Mouse (Mus musculus): ENCODE results near the gene Usp32. TPM values are rescaled to one million over a fixed set of nuclear protein-coding genes. Genes with fewer than 3 reads are reported as not detected.

The Usp32 gene
- polyA plus RNA-seq, 1 experiment from 2014 or later = 4.2 TPM

DNA sequence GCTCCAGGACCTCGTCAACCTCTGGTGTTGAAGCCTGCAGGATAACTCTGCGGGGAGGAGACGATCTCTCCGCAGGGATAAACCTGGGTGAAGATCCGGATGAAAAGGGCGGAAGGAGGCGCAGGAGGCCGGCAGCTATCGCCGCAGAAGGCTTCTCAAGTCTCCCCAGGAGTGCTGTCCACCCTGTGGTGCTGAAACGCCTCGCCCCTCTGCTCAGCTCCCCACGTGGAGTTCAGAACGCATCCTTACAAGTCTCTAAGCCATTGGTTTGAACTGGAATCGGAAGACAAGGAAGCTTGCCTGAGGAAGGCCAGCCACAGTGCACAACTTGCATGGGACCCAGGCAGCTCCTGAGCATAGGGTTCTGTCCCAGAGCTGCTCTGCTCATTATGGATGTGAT, 196.0 kb downstream of the Usp32 start:
- 0% methylated on average over 15 of the region's 15 CpGs for WGBS
- Histone ChIP-seq H3K27ac (no peak overlapping the region), H3K9me3 (no peaks in the 10 kb centered on the region), H3K9ac (no peak overlapping the region), H3K36me3 (no peaks in the 10 kb centered on the region), H3K4me1 (0 out of 2 replicates have a peak, but pooled peaks cover 8% of the 10 kb centered on the region), H3K27me3 (peaks cover 30% of the 10 kb centered on the region), H3K4me2 (peak overlapping the region; percentile 49), H3K4me3 (peak overlapping the region; percentile 24)
- no peak for ATAC-seq (ENCODE audit: insufficient number of reproducible peaks, insufficient read depth, low FRiP score, low TSS enrichment, low read depth)

DNA sequence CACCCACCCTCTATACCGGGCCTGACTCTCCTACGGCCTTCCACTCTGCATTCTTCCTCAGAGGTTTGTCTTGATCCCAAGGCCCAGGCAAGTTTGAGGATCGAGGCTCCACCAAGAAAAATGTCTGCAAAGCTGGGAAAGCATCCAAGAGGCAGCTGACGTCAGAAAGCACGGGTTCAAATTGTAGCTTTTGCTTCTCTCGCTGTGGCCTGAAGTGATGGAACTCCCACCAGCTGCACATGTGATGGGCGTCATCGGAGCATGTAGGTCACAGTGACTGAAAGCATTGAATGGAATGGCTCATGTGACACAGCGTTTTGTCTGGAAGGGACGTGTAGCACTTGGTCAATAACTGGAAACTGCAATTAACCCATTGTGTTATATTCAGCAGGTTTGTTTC, 199.8 kb downstream of the Usp32 start:
- Histone ChIP-seq H3K27me3 (peaks cover 23% of the 10 kb centered on the region), H3K36me3 (no peaks in the 10 kb centered on the region), H3K4me3 (no peak overlapping the region), H3K4me1 (0 out of 2 replicates have a peak, but pooled peaks cover 8% of the 10 kb centered on the region), H3K27ac (no peak overlapping the region), H3K9ac (no peak overlapping the region), H3K9me3 (no peaks in the 10 kb centered on the region), H3K4me2 (no peak overlapping the region)
- 74% methylated on average over 10 of the region's 10 CpGs for WGBS
- ATAC-seq (ENCODE audit: insufficient number of reproducible peaks, insufficient read depth, low FRiP score, low TSS enrichment, low read depth) = no peak

DNA sequence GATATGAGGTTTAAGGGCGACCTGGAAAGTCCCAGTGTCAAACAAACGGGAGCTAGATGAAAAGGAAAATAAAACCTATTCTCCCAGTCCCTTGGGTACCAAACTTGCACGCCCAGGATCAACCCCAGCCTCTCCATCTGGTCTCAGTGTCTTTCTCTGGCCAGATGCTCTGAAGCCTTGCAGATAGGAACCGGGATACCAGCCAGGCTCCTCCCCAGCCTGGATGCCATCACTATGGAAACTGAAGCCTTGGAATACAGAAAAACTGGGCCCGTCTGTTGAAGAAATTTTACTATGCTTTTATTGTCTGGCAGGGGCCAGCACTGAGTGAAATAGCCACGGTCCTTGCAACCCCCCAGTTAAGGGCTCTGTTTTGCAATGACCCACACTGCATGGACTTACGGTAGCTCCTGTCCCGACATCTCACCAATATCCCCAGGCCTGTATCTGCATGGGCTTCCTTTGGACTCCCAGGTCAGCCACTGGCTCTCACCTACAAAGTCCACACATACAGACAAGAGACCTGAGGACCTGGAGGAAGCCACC, 200.4 kb downstream of the Usp32 start:
- 0 out of 2 replicates have a peak, but pooled peaks cover 8% of the 10 kb centered on the region for H3K4me1 ChIP-seq
- H3K27ac ChIP-seq = no peak overlapping the region
- ATAC-seq (ENCODE audit: insufficient number of reproducible peaks, insufficient read depth, low FRiP score, low TSS enrichment, low read depth) = no peak
- no peaks in the 10 kb centered on the region for H3K9me3 ChIP-seq
- WGBS = 60% methylated on average over 8 of the region's 8 CpGs
- H3K4me3 ChIP-seq = no peak overlapping the region
- no peak overlapping the region for H3K4me2 ChIP-seq
- H3K36me3 ChIP-seq = no peaks in the 10 kb centered on the region
- H3K9ac ChIP-seq = no peak overlapping the region
- peaks cover 18% of the 10 kb centered on the region for H3K27me3 ChIP-seq

Other genes starting within 250 kb of the Usp32 start
- gene Znhit3, start 223.8 kb downstream of the Usp32 start, polyA plus RNA-seq (2015; fragmentation: Nextera tagmentation; extraction: Ambion mirVana) = 58.7 and 69.0 TPM in 2 replicates
- 0.40 TPM in 1 of 2 replicates, not detected in the other for gene Car4, start 182.4 kb downstream of the Usp32 start, polyA plus RNA-seq (2015; fragmentation: Nextera tagmentation; extraction: Ambion mirVana)
- 0.65 TPM in 1 of 2 replicates, not detected in the other for gene 1700125H20Rik, start 30.2 kb upstream of the Usp32 start, polyA plus RNA-seq (2015; fragmentation: Nextera tagmentation; extraction: Ambion mirVana)
- 40.1 and 40.5 TPM in 2 replicates for gene Appbp2, start 95.0 kb upstream of the Usp32 start, polyA plus RNA-seq (2015; fragmentation: Nextera tagmentation; extraction: Ambion mirVana)
- 17.2 and 19.5 TPM in 2 replicates for gene Ppm1d, start 171.1 kb upstream of the Usp32 start, polyA plus RNA-seq (2015; fragmentation: Nextera tagmentation; extraction: Ambion mirVana)
- gene Bcas3, start 213.0 kb upstream of the Usp32 start, polyA plus RNA-seq (2015; fragmentation: Nextera tagmentation; extraction: Ambion mirVana) = 28.6 and 33.1 TPM in 2 replicates